In the genomic region with DNA sequence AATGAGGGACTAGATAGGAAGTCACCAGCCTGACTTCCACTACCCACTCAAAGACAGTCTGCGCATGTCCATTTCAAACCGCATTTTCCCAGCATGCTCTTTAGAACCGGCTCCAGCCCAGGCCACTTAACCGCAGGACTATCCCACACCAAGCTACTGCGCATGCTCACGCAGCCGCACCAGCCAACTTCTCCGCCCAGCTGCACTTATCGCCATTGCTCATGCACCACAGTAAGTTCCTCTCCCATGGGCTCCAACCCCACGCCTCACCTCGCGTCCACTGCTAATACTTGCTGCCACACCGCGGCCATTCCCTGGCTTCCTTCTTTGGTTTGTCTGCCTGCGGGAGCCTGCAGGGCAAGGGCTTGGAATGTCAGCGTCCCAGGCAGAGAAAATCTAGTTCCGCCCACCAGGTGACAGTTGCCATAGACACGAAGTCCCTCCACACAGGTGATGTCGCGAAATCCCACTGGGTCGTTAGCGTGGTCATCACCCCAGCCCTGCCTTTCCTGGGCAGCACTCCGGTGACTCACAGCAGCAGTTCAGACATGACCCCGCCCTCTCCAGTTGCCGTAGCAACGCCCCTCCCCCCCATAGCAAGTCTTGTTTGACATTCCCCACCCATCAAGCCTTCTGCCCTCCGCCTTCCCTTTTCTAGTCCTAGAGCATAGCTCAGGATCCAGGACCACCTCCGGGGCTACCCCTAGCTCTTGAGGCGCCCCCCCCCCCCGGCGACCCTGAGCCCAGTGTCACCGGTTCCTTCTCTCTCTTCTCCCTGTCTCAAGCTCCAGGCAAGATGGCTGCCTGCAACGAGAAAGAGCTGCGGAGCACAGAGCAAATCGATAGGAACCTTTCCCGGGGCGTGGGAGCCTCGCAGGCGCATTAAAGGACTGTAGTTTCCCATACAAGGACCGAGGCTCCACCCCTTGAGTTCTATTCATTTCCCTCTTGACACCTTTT, we compare ENCODE assay signal across 8 mouse cellular contexts. TPM values are rescaled to one million over a fixed set of nuclear protein-coding genes. Genes with fewer than 3 reads are reported as not detected.
DNase-seq lines count a peak whose midpoint lies in the region; ATAC-seq and TF ChIP-seq lines count a peak whose summit lies in the region.

A gene (minus strand): TSS at position 876 of the 960 bp plus-strand sequence.

- peak; percentile 72 for ATAC-seq in G1E (ENCODE audit: extremely low read depth, insufficient number of reproducible peaks, low FRiP score, poor library complexity, severe bottlenecking)
- peak; percentile 88 for ATAC-seq in forebrain, postnatal 0 days
- ATAC-seq in lung, embryonic 15.5 days (ENCODE audit: borderline replicate concordance, extremely low read depth, low FRiP score, low TSS enrichment): peak; percentile 91

- peak; percentile 63 for DNase-seq in G1E (ENCODE audit: low spot score)
- peak; percentile 87 to 88 for DNase-seq in cerebellum, adult 18-20 months
- DNase-seq in forebrain, postnatal 0 days: peak; percentile 91
- DNase-seq in heart, postnatal 4 days: peak; percentile 90
- DNase-seq in layer of hippocampus, adult 8-10 months (ENCODE audit: low spot score in 2 of 2): peak; percentile 90 to 91
- peak; percentile 89 for DNase-seq in ovary, adult 18-20 months (ENCODE audit: low spot score)
- DNase-seq in thymus, postnatal 0 days (ENCODE audit: low spot score): peak; percentile 88

- H3K27ac ChIP-seq in forebrain, postnatal 0 days (ENCODE audit: low read depth, low read length): peak within 1 kb of the TSS; percentile 95
- H3K27ac ChIP-seq in lung, embryonic 15.5 days: peak within 1 kb of the TSS; percentile 96

- peak within 1 kb of the TSS; percentile 75 for H3K4me3 ChIP-seq in G1E (ENCODE audit: low read depth, low read length)
- peak within 1 kb of the TSS; percentile 53 for H3K4me3 ChIP-seq in forebrain, postnatal 0 days (ENCODE audit: low read depth, low read length)
- H3K4me3 ChIP-seq in lung, embryonic 15.5 days: peak within 1 kb of the TSS; percentile 57

- peak within 1 kb of the TSS; percentile 66 for H3K9ac ChIP-seq in forebrain, postnatal 0 days
- peak within 1 kb of the TSS; percentile 51 for H3K9ac ChIP-seq in lung, embryonic 15.5 days

- 29% methylated on average over 39 of the region's 40 CpGs for WGBS in forebrain, postnatal 0 days
- 14% methylated on average over 39 of the region's 40 CpGs for WGBS in lung, embryonic 15.5 days

- no peaks in the 10 kb centered on the region for H3K9me3 ChIP-seq in G1E (replicated peaks)
- no peaks in the 10 kb centered on the region for H3K9me3 ChIP-seq in forebrain, postnatal 0 days (ENCODE audit: low read length)
- no peaks in the 10 kb centered on the region for H3K9me3 ChIP-seq in lung, embryonic 15.5 days

- peaks cover 19% of the 10 kb centered on the region for H3K4me1 ChIP-seq in G1E (ENCODE audit: insufficient read depth, low read depth, low read length)
- H3K4me1 ChIP-seq in forebrain, postnatal 0 days (ENCODE audit: insufficient read depth): no peaks in the 10 kb centered on the region
- peaks cover 4% of the 10 kb centered on the region; the same call in 1 of the 2 replicates for H3K4me1 ChIP-seq in lung, embryonic 15.5 days

- H3K4me2 ChIP-seq in forebrain, postnatal 0 days (ENCODE audit: low read depth): peak within 1 kb of the TSS; percentile 48
- H3K4me2 ChIP-seq in lung, embryonic 15.5 days: peak within 1 kb of the TSS; percentile 64

- peaks cover 50% of the 10 kb centered on the region for H3K36me3 ChIP-seq in G1E (replicated peaks)
- peaks cover 10% of the 10 kb centered on the region; the same call in 1 of the 2 replicates for H3K36me3 ChIP-seq in forebrain, postnatal 0 days (ENCODE audit: insufficient read depth)
- 0 out of 2 replicates have a peak, but pooled peaks cover 4% of the 10 kb centered on the region for H3K36me3 ChIP-seq in lung, embryonic 15.5 days

- no peak for TF ChIP-seq CTCF in G1E (IDR thresholded peaks at IDR 0.05; ENCODE audit: low read depth, low read length)
- TF ChIP-seq CTCF in forebrain, postnatal 0 days (IDR thresholded peaks at IDR 0.05; ENCODE audit: low read depth): peak; percentile 28

- no peaks in the 10 kb centered on the region for H3K27me3 ChIP-seq in G1E (ENCODE audit: insufficient read depth, low read length)
- no peaks in the 10 kb centered on the region for H3K27me3 ChIP-seq in forebrain, postnatal 0 days (ENCODE audit: insufficient read depth, low read length)
- H3K27me3 ChIP-seq in lung, embryonic 15.5 days: no peaks in the 10 kb centered on the region

RNA-seq across cellular contexts. Expression of the gene that starts here (rescaled TPM):
- total RNA-seq in G1E (2014; fragmentation: Nextera tagmentation): 22.2 and 31.1 TPM in 2 replicates
- total RNA-seq in G1E (2017): 24.6 and 27.6 TPM in 2 replicates
- 30.1 and 34.3 TPM in 2 replicates for polyA plus RNA-seq in G1E (2012)
- 261 and 316 TPM in 2 replicates for total RNA-seq in forebrain, postnatal 0 days (2014; rRNA removed)
- polyA plus RNA-seq in forebrain, postnatal 0 days (2015; fragmentation: Nextera tagmentation; extraction: Ambion mirVana): 45.2 and 58.4 TPM in 2 replicates
- total RNA-seq in heart, postnatal 4 days (2021): 10 to 100 TPM; 74.1 to 79.1 TPM
- total RNA-seq in layer of hippocampus, adult 8-10 months (2022): 100 to 1,000 TPM; 188 to 218 (median 204) TPM
- polyA plus RNA-seq in lung, embryonic 15.5 days (2015; fragmentation: Nextera tagmentation; extraction: Ambion mirVana): 20.9 and 24.2 TPM in 2 replicates
- 10.9 and 13.3 TPM in 2 replicates for polyA plus RNA-seq in thymus, postnatal 0 days (2015; fragmentation: Nextera tagmentation; extraction: Ambion mirVana)

Comparison
In these comparisons a context has a peak if more than half of its experiments do, and no peak if none do; other contexts are left out.
1. Peak in every context shown above with its lines: DNase-seq, ATAC-seq, H3K4me3 ChIP-seq and H3K27ac ChIP-seq.